Mouse (Mus musculus) myocyte (in vitro differentiated cells): ENCODE results near the gene Rdh5.

Experiments used
- E2F4 ChIP-seq: IDR thresholded peaks from one replicate; pipeline ENCODE4 v1.6.1; 2011; ENCODE audit warnings: mild to moderate bottlenecking, control low read depth, moderate library complexity; ENCODE audit not compliant: insufficient read depth
- MAX ChIP-seq: IDR thresholded peaks from one replicate; pipeline ENCODE4 v1.6.1; 2011; ENCODE audit warnings: low read depth, mild to moderate bottlenecking, control low read depth
- POLR2A ChIP-seq: IDR thresholded peaks from one replicate; pipeline ENCODE4 v1.6.1; 2011; ENCODE audit warnings: low read depth, mild to moderate bottlenecking, control low read depth, moderate library complexity; ENCODE audit not compliant: insufficient read length
- TCF12 ChIP-seq: IDR thresholded peaks from one replicate; pipeline ENCODE4 v1.6.1; 2011; ENCODE audit warnings: mild to moderate bottlenecking, control low read depth; ENCODE audit not compliant: poor library complexity, insufficient read depth, severe bottlenecking
- USF1 ChIP-seq: IDR thresholded peaks from one replicate; pipeline ENCODE4 v1.6.1; 2011; ENCODE audit warnings: low read depth, mild to moderate bottlenecking, control low read depth, moderate library complexity

GRCm38 (mm10) chr10:128918246-128918645 lies 4.4 kb downstream of the Rdh5 start:
- TF ChIP-seq POLR2A, result peak; percentile 82
- no peak for TF ChIP-seq TCF12
- TF ChIP-seq USF1, result peak; percentile 34
- no peak for TF ChIP-seq MAX
- no peak for TF ChIP-seq E2F4
